Mouse (Mus musculus) thymus, postnatal 36 days (tissue): Measurements from ENCODE around the gene Taar4.

Source experiments
- DNase-seq, 2 experiments: peaks; one replicate each; pipeline ENCODE4 v3.0.0; 2022; ENCODE audit warnings: mixed read lengths in 2 of 2

Gene Taar4

DNA sequence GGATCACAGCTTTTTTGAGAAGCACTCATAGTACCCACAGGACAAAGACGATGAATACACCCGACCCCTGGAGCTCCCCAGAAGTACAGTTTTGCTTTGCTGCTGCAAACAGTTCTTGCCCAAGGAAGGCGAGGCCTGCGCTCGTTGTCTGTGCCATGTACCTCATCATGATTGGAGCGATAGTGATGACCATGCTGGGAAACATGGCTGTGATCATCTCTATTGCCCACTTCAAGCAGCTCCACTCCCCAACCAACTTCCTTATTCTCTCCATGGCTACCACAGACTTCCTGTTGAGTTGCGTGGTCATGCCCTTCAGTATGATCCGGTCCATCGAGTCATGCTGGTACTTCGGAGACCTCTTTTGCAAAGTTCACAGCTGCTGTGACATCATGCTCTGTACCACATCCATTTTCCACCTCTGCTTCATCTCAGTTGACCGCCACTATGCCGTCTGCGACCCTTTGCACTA is at the start of gene Taar4:
Taar4 (plus strand) TSS at position 51 of the 472 bp plus-strand sequence.
- DNase-seq: no peak

DNA sequence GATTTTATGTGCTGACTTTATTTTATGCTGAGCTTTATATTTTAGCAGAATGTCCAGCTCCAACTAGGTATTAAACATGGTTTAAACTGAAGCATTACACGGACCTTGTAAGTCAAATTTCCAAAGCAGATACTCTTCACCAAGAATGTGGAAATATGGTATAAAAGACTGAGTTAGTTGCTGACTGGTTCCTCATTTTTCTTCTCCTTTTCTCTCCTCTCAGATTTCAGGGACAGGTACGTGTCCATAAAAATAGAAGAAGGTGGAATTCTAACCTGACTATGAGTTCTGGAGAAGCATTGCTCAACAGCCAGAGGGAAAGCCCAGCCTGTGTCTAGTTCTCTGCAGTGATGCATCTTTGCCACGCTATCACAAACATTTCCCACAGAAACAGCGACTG is 40.2 kb upstream of the Taar4 start, which contains the start of gene Taar1:
Taar1 (plus strand) TSS at position 301 of the 400 bp plus-strand sequence.
- no peak for DNase-seq

DNA sequence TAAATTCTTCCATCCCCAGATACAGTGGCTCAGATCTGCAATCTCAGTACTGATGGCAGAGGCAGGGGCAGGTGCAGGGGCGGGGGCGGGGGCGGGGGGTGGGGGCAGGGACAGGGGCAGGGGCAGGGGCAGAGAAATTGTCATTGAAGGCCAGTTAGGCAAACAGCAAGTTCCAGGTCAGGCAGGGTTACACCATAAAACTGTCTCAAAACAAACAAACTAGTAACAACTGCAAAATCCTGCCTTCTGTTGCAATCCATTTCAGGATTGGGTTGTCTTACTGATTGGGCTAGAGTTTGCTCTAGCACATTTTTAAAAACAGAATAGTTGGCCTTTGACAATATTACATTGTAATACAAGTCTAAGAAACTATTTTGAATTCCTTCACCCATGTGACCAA is 37.8 kb upstream of the Taar4 start:
- DNase-seq: no peak

DNA sequence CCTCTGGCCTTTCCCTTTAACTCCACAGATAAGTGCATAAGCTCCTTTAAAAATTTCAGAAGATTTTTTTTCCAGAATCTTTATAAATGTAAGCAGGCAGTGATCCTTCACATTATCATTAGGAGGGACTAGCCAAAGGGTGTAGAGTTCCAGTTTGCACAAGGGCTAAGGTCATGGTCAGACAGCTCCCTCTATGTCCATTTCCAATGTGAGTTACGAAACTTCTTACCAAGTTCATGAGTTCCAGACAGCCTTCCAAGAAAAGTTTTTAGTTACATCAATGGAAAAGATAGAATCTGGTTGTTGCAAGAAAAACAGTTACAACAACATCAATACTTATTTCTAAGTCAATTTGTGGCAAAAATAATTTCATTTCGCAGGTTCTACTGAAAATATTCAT is 36.4 kb upstream of the Taar4 start:
- no peak for DNase-seq

DNA sequence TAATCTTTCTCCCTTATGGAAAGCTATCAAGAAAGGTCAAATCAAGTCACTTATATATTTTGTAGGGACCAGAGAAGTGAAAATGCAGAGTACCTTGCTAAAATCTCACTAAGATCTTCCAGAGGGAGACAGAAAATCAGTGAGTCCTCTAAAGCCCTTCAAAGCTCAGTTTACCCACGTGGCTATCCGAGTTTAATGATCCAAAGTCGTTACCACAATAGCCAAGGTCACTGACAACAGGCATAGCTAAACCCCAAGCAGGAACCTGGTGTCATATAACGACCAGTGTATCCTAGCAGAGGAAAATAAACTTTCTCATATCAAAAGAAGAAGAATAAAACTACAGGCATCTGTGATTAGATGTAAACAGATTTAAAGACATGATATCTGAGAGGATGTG is 22.7 kb upstream of the Taar4 start:
- no peak for DNase-seq

DNA sequence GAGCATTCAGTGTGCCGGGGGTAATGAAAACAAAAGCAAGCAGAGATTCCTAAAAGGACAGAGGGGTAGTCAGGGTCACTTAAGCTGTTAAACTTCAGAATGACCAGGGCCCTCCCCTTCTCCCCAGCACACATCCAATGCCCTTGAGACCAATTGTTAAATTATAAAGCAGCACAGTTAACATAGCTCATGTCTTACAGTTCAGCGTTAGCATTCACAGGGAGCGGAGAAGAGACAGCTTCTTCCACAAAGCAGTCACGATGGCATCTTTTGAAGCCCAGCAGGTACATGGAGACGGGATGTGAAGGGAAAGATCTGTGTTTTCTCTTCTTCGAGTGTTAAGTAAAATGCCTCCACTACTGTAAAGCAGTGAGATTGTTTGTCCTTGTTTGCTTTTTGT is 22.0 kb upstream of the Taar4 start, which contains the start of gene Taar2:
Taar2 (plus strand) TSS at position 261 of the 400 bp plus-strand sequence.
- DNase-seq: no peak

DNA sequence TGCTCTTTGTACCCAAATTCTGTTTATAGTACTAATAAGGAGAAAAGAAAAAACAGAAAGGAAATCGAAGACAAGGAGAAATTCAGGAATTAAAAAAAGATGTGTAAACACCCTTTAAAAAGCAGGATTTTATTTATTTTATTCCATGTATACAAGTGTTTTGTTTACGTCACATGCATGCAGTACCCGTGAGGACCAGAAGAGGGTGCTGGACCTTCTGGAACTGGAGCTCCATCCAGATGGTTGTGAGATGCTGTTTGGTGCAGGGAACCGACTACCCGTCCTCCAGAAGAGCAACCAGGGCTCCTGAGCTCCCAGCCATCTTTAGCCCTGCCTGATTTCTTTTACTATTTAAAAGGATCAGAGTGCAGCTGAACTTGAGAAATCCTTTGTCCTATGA is 17.8 kb upstream of the Taar4 start:
- DNase-seq: peak; percentile 17 to 28

DNA sequence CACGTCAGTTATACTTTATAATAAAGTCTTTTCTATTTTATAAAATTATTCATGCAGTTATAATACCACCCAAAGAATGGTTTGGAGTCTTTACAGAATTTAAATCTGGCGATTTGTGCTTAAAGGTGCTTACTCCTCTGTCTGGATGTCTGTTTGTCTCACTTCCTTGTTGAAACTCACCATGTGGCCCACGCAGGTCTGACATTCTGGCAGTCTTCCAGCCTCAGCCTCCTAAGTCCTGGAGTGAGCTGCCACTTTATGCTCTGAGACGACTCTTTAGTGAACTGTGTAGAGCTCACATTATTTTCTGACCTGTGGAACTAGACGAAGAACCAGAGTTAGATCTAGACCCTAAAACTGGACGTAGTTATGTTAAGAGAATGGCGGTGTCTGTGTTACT is 12.3 kb upstream of the Taar4 start:
- DNase-seq: no peak

DNA sequence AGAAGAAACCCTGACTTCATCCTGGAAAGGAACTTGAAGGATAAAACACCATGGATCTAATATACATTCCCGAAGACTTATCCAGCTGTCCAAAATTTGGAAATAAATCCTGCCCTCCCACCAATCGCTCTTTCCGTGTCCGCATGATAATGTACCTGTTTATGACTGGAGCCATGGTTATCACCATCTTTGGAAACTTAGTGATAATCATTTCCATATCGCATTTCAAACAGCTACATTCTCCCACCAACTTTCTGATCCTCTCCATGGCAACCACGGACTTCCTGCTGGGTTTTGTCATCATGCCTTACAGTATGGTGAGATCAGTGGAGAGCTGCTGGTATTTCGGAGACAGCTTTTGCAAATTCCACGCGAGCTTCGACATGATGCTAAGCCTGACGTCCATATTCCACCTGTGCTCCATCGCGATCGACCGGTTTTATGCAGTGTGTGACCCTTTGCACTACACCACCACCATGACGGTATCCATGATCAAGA is 10.7 kb upstream of the Taar4 start, which contains the start of gene Taar3:
Taar3 (plus strand) TSS at position 51 of the 498 bp plus-strand sequence.
- no peak for DNase-seq

DNA sequence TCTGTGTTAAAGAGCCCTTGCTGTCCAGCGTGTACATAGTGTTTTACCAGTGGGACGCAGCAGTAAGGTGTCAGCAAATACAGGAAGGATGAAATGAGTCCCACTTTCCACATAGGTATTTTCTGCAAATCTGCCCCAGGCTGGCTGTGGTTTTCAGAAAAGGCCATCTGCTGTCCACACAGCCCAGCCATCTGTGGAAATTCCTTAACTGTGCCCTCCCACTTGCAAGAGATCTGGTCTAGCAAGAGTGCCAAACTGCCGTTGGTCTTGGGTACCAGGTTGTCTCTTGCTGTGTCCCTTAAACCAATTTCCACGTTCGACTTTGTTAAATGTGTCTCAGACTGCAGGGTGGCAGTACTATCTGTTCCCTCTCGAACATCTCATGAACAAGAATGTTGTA is 8.6 kb upstream of the Taar4 start:
- no peak for DNase-seq

DNA sequence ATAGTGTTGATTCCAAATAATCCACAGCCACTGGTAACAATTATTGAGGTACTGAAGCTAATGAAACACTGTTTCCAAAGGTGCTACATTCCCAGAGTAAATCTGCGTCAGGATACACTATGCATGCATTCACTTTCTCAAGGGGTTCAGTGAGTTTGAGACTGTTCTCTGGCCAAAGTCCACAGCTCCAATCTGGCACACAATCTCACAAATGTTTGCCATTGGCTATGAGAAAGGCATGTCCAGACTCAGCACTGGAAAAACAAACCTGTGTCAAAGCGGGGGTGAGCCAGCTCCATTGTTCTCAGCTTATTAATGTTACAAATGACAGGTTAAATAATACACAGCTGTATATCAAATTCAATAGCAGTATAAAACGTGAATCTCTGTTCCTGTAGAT is 1.2 kb upstream of the Taar4 start:
- DNase-seq: no peak

DNA sequence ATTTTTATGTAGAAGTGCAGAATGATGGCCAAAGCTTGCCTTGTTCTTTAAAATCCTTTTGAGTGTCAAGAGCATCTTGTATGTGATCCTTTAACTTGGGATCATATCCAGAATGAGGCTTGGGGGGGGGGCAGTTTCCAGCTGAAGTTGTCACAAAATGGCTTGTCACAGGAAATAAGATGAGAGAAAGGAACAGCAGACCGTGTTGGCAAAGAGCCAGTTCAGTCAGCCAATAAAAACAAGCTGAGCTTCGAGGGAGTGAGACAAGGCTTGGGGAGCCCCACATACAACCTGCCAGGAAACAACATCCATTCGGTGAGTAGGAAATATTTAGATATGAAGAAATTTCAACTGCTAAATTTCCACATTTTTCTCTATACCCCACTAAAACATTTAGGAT is 3.1 kb downstream of the Taar4 start:
- DNase-seq: no peak

DNA sequence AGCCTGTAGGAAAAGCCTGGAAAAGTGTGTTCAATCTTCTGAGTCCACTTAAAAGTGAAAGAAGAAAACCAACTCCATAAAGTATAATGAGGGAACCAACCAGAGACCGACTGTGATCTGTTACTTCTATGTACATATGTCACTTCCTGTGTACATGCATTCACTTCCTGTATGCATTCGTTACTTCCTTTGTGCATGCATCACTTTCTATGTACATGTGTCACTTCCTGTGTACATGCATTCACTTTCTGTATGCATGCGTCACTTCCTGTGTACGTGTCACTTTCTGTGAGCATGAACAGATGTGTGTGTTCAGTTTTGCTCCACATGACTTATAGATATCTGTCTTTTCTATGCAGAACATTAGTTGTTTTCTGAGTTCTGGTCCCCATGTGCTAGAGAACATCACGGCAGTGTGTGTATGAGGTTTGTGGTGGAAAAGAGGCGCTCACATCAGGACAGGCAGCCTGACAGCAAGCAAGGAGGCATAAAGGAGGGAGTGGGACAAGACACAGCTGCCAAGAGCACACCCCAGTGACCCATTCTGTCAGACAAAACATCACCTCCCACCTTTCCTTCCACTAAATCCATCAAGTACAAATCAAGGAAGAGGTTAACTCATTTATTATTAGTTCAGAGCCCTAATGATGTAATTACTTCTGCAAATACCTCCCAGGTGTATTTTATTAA is 4.8 kb downstream of the Taar4 start:
- DNase-seq: no peak

DNA sequence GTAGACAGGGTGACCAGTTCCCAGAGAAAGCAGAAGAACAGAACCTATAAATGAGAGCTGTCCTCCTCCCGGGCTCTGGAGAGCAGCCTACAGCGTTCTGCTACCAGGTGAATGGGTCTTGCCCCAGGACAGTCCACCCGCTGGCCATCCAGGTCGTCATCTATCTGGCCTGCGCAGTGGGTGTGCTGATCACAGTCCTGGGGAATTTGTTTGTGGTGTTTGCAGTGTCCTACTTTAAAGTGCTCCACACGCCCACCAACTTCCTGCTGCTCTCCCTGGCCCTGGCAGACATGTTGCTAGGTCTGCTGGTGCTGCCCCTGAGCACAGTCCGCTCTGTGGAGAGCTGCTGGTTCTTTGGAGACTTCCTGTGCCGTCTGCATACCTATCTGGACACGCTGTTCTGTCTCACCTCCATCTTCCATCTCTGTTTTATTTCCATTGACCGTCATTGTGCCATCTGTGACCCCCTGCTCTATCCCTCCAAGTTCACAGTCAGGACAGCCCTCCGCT is 10.4 kb downstream of the Taar4 start, which contains the start of gene Taar5:
Taar5 (plus strand) TSS at position 51 of the 510 bp plus-strand sequence.
- no peak for DNase-seq

DNA sequence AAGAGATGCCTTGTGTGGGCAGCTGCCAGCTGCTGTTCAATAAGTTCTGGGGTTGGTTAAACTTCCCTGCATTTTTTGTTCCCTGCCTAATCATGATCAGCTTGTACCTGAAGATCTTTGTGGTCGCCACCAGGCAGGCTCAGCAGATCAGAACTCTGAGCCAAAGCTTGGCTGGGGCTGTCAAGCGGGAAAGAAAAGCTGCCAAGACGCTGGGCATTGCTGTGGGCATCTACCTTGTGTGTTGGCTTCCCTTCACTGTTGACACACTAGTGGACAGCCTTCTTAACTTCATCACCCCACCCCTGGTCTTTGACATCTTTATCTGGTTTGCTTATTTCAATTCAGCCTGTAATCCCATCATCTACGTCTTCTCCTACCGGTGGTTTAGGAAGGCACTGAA is 11.0 kb downstream of the Taar4 start:
- no peak for DNase-seq

DNA sequence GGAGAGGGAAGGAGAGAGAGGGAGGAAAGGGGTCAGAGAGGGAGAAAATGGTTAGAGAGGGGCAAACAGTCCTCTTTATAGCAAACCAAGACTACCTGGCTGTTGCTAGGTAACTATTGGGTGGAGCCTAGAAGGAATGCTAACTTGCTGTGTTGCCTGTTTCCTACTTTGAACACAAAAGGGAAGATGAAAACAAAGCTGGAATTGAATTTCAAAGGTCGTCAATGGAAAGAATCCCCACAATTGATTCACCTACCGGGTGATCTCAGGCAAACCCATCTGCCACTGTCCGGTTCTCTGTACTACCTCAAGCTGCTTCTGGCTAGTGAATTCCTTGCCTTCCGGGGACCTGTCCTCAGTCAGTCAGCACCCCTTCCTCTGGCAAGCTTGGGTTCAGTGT is 17.7 kb downstream of the Taar4 start:
- DNase-seq: no peak

DNA sequence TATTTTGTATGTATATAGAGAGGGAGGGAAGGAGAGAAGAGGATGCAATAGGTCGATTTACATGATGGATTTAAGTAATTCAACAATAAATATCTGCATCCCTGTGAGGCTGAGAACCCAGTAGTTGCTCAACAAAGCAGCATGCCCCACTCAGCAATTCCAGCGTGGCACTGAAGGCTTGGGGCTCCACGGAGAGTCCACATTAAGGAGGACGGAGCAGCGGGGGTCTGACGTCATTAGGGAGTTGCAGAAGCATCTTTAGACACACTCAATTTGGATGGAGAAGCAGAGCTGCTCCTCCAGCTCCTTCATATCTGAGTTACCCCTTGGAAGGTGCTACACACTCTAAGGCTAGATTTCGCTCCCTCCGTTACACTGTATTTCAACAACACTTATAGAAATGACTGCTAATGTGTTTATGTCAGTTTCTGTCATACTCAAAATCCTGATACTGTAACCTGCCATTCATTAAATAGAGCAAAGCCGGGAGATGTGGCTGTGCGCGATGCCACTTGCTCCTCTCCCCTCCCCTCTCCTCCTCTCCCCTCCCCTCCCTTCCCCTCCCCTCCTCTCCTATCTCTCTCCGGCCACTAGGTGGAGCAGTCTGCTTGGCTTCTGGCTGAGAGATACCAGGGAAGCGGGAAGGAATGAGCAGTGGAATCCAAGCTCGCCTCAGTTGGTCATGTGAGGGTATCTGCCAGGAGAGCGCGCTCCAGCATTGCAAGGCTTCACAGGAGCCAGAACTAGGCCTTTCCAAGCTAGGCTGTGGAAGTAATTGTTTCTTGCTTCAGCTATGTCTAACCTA is 18.8 kb downstream of the Taar4 start:
- peak; percentile 45 to 51 for DNase-seq

DNA sequence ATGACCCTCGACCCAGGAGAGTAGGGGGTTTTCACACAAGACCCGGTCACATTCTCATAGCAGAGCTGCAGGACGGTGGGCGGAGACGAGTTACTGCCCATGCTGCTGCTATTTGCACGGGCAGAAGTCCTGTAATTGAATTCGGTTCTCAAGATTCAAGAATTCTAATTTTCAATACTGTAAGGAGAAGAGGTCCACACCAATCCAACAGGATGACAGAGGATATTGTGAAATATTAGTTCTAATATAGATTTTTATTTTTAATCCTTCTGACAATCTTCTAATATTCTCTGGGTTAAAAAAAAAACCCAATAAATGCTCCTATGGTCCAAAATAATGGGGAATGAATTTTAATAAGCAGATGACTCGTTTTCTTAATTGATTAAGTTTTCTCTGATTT is 25.3 kb downstream of the Taar4 start, which contains the start of gene Taar6:
Taar6 (minus strand) TSS at position 101 of the 400 bp plus-strand sequence.
- no peak for DNase-seq

DNA sequence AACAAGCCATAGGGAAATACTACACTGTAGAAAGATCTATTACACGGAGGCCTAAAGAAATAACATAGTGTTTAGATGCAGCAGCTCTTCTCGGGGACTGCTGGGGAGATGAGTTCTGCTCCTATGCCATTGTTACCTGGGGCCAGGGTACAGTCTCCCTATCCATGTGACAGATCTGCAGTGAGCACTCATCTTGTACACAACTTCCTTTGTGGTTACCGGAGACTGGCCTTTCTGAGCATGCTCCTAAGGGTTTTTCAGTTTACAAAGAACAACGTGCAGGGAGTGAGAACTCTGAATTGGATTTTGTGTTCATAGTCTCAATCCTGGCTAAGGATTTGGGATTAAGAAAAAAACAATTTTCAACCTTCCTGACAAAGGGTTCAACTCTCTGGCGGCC is 26.1 kb downstream of the Taar4 start:
- no peak for DNase-seq

DNA sequence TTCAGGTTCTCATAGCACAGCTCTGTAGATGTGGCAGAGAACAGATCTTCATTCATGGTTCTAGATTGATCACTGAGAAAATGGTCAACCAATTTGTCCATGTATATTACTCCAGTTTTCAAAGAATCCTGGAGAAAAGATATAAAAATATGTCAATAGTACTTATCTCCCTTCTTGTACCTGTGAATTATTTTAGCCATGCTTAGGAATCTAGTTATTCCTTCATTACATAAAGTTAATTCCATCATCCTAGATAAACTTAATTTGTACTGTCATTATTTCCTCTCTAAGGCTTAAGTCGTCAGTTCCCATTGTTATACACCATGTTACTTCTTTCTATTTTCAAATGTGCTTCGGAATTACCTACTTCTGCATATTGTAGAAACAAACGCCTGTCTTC is 33.1 kb downstream of the Taar4 start, which contains the start of gene Taar7a:
Taar7a (minus strand) TSS at position 101 of the 400 bp plus-strand sequence.
- DNase-seq: no peak

DNA sequence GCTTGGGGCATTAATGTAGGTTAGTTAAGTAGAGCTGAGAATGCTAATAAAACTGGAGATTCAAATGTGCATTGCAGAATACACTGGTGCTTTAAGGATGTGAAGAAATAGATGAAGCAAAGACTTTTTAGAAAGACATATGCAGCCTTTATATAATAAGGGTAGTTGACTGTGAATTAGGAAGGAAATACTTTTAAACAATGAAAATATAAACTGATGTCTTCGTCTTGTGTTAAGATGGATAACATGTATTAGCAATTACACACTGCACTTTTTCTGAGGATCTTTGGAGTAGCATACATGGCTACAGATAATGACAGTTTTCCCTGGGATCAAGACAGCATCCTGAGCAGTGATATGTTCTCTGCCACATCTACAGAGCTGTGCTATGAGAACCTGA is 39.3 kb downstream of the Taar4 start, which contains the start of gene Taar7b:
Taar7b (plus strand) TSS at position 301 of the 400 bp plus-strand sequence.
- no peak for DNase-seq

DNA sequence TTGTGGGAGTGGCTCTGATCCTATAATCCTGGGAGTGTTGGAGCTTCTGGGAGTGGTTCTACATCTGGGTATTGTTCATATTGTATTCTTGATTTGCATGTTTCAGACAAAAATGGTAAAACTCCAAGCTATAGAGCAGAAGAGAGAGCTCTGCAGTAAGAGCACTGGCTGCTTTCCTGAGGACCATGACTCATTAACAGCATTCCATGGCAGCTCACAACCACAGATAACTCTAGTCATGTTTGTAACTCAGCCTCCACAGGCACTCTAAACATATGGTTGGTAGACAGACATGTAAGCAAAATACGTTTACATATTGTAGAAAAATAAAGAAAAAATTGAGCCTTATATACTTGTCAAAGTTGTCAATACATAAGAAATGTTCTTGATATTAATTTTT is 46.1 kb downstream of the Taar4 start:
- no peak for DNase-seq

DNA sequence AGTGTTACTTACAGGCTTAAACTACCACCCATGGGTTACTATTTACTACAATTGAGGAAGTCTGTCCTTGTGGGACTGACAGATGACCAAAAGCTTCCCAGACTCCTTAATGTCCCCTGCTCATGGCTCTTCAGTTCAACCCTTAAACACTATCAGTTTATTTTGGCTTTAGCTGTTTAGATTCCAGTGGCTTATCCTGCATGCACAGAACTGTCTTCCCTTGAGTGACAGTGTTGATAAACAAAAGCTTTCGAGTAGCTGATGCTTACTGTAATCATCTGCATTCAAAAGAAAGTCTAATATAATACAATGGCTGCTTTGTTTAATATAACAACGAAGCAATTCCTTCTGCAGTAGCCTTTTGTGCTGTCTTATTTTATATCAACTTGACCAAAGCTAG is 46.7 kb downstream of the Taar4 start:
- no peak for DNase-seq
